In genomic region chr9:102636553-102636952, GRCm38 (mm10) we compare ENCODE assay signal across 8 mouse cellular contexts. TPM values are rescaled to one million over a fixed set of nuclear protein-coding genes. Genes with fewer than 3 reads are reported as not detected.
A peak's percentile ranks its signal among the peaks of the same experiment; 100 is the strongest.
DNase-seq lines count a peak whose midpoint lies in the region; ATAC-seq and TF ChIP-seq lines count a peak whose summit lies in the region.

No protein-coding gene starts in this region.

- TF ChIP-seq CTCF in midbrain, postnatal 0 days (IDR thresholded peaks at IDR 0.05), result peak; percentile 87

- no peaks in the 10 kb centered on the region for H3K9me3 ChIP-seq in limb, embryonic 11.5 days (ENCODE audit: control insufficient read depth, low read length)
- no peaks in the 10 kb centered on the region for H3K9me3 ChIP-seq in midbrain, postnatal 0 days (ENCODE audit: low read length)

- H3K4me1 ChIP-seq in limb, embryonic 11.5 days (ENCODE audit: control insufficient read depth, insufficient read depth, low read length), result no peaks in the 10 kb centered on the region
- H3K4me1 ChIP-seq in midbrain, postnatal 0 days (ENCODE audit: insufficient read depth, low read length), result no peaks in the 10 kb centered on the region

- H3K27ac ChIP-seq in limb, embryonic 11.5 days (replicated peaks; ENCODE audit: low read depth, low read length), result no peak overlapping the region
- H3K27ac ChIP-seq in midbrain, postnatal 0 days (ENCODE audit: low read depth, low read length), result no peak overlapping the region

- whole genome bisulfite sequencing in limb, embryonic 11.5 days, result 8% methylated on average over 4 of the region's 4 CpGs
- 3% methylated on average over 4 of the region's 4 CpGs for WGBS in midbrain, postnatal 0 days

- 0 out of 2 replicates have a peak, but pooled peaks cover 3% of the 10 kb centered on the region for H3K36me3 ChIP-seq in limb, embryonic 11.5 days (ENCODE audit: control insufficient read depth, insufficient read depth, low read length)
- 0 out of 2 replicates have a peak, but pooled peaks cover 3% of the 10 kb centered on the region for H3K36me3 ChIP-seq in midbrain, postnatal 0 days (ENCODE audit: insufficient read depth, low read length)

- H3K4me3 ChIP-seq in limb, embryonic 11.5 days (ENCODE audit: low read depth, low read length), result no peak overlapping the region
- no peak overlapping the region for H3K4me3 ChIP-seq in midbrain, postnatal 0 days (ENCODE audit: low read depth, low read length)

- H3K9ac ChIP-seq in limb, embryonic 11.5 days (ENCODE audit: low read length), result no peak overlapping the region
- no peak overlapping the region for H3K9ac ChIP-seq in midbrain, postnatal 0 days (replicated peaks; ENCODE audit: low read length, poor library complexity, severe bottlenecking)

- no peak overlapping the region for H3K4me2 ChIP-seq in limb, embryonic 11.5 days (ENCODE audit: low read depth, severe bottlenecking)
- no peak overlapping the region for H3K4me2 ChIP-seq in midbrain, postnatal 0 days (ENCODE audit: low read depth, low read length, poor library complexity, severe bottlenecking)

- DNase-seq in ovary, postnatal 36 days (ENCODE audit: low spot score), result peak; percentile 49
- DNase-seq in ovary, postnatal 10 days (ENCODE audit: low spot score), result no peak
- peak; percentile 63 for DNase-seq in adrenal gland, adult 2 months
- DNase-seq in embryo, embryonic 9.5 days (ENCODE audit: extremely low spot score), result peak; percentile 68
- DNase-seq in limb, embryonic 11.5 days (ENCODE audit: low spot score), result peak; percentile 76
- peak; percentile 75 for DNase-seq in midbrain, postnatal 0 days (ENCODE audit: low spot score)
- peak; percentile 43 for DNase-seq in thymus, postnatal 25 days

- H3K27me3 ChIP-seq in limb, embryonic 11.5 days (ENCODE audit: control insufficient read depth, insufficient read depth, low read length), result no peaks in the 10 kb centered on the region
- no peaks in the 10 kb centered on the region for H3K27me3 ChIP-seq in midbrain, postnatal 0 days (ENCODE audit: insufficient read depth, low read length)

- ATAC-seq in hematopoietic stem cell, adult 5-6 weeks (replicated peaks in 1 of 2; ENCODE audit: insufficient read depth in 1 of 2, low FRiP score in 2 of 2, low TSS enrichment in 1 of 2, low read depth in 1 of 2, poor library complexity in 2 of 2, severe bottlenecking in 2 of 2), result peak; percentile 60 to 68; a peak in 3 of 4 replicates
- ATAC-seq in limb, embryonic 11.5 days (ENCODE audit: insufficient number of reproducible peaks, low FRiP score, low TSS enrichment, low read depth), result no peak
- no peak; the same call in 1 of the 2 replicates for ATAC-seq in midbrain, postnatal 0 days (ENCODE audit: low FRiP score)

RNA-seq across cellular contexts. Expression of gene Cep63, which starts 10.2 kb away (rescaled TPM):
- 10 to 100 TPM; 26.8 to 41.6 TPM for total RNA-seq in adrenal gland, adult 2 months (2021)
- polyA plus RNA-seq in adrenal gland, adult 2 months (2012; rRNA removed), result 2.6 TPM in 2 replicates
- total RNA-seq in hematopoietic stem cell, adult 5-6 weeks (2017), result 43.1 and 52.3 TPM in 2 replicates
- 45.8 and 47.7 TPM in 2 replicates for polyA plus RNA-seq in limb, embryonic 11.5 days (2014; fragmentation: Nextera tagmentation; extraction: Ambion mirVana)
- 9.2 and 11.9 TPM in 2 replicates for total RNA-seq in midbrain, postnatal 0 days (2014; rRNA removed)
- polyA plus RNA-seq in midbrain, postnatal 0 days (2015; fragmentation: Nextera tagmentation; extraction: Ambion mirVana), result 35.0 and 38.3 TPM in 2 replicates

RNA-seq across cellular contexts. Expression of gene Anapc13, which starts 10.5 kb away (rescaled TPM):
- 100 to 1,000 TPM; 386 to 423 TPM for total RNA-seq in adrenal gland, adult 2 months (2021)
- polyA plus RNA-seq in adrenal gland, adult 2 months (2012; rRNA removed), result 31.7 and 41.1 TPM in 2 replicates
- total RNA-seq in hematopoietic stem cell, adult 5-6 weeks (2017), result 51.2 and 74.4 TPM in 2 replicates
- polyA plus RNA-seq in limb, embryonic 11.5 days (2014; fragmentation: Nextera tagmentation; extraction: Ambion mirVana), result 179 and 180 TPM in 2 replicates
- total RNA-seq in midbrain, postnatal 0 days (2014; rRNA removed), result 17.2 and 49.9 TPM in 2 replicates
- polyA plus RNA-seq in midbrain, postnatal 0 days (2015; fragmentation: Nextera tagmentation; extraction: Ambion mirVana), result 134 and 136 TPM in 2 replicates

Comparison
In these comparisons a context has a peak if more than half of its experiments do, and no peak if none do; other contexts are left out.
1. ATAC-seq: peak in hematopoietic stem cell, adult 5-6 weeks (2 of 2); none in limb, embryonic 11.5 days (single experiment) and midbrain, postnatal 0 days (single experiment).